Mouse (Mus musculus): ENCODE results near the gene Mgst2. TPM values are rescaled to one million over a fixed set of nuclear protein-coding genes. Genes with fewer than 3 reads are reported as not detected.

Mgst2 gene
- polyA plus RNA-seq, 1 experiment from 2014 or later: not detected

DNA sequence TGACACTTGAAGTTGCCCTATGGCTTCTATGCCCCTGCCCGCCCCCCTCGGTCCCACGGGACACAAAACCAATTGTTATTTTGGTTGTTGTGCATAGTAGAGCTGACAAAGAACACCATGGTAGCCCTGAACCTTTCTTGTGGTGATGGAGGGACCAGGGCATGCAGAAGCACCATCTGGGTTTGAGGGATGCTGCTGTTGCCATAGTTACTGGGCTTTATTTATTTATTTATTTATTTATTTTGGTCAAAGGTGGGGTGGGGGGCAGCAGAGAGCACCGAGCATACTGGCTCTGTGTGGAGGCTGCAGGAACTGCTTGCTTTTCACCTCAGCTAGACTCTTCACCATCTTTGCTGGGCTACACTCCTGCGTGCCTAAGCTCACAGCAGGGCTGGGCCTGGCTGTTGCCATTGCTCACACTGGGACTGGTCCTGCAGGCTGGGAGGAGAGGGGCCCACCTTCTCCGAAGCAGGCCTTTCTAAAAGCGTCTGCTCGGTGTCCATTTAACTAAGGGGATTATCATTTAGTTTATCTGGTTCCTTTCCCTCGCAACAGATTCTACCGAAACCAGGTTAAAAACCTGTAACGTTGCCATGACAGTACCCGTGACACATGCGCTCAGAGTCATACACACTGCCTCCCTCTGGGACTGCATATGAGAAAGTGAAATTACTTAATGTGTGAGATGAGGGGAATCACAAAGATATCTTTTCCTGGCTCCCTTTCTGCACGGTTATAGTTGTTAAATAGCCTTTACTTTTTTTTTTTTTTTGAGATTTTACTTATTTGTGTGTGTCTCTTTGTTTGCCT lies 69.2 kb downstream of the Mgst2 start:
- Histone ChIP-seq H3K9ac (ENCODE audit: low read length) (no peak overlapping the region; the same call in 1 of the 2 replicates), H3K27me3 (ENCODE audit: control insufficient read depth, insufficient read depth, low read length) (no peaks in the 10 kb centered on the region), H3K9me3 (ENCODE audit: control insufficient read depth, low read length) (no peaks in the 10 kb centered on the region), H3K27ac (ENCODE audit: low read depth, low read length) (peak overlapping the region; percentile 32; the same call in 1 of the 2 replicates), H3K36me3 (ENCODE audit: control insufficient read depth, insufficient read depth, low read length) (no peaks in the 10 kb centered on the region), H3K4me3 (ENCODE audit: low read depth, low read length) (no peak overlapping the region), H3K4me2 (no peak overlapping the region), H3K4me1 (ENCODE audit: control insufficient read depth, insufficient read depth, low read length) (peaks cover 16% of the 10 kb centered on the region)
- DNase-seq (ENCODE audit: low spot score, missing footprints) (no peak), ATAC-seq (ENCODE audit: low FRiP score) (peak; percentile 64)
- WGBS: 49% methylated on average over 14 of the region's 14 CpGs

DNA sequence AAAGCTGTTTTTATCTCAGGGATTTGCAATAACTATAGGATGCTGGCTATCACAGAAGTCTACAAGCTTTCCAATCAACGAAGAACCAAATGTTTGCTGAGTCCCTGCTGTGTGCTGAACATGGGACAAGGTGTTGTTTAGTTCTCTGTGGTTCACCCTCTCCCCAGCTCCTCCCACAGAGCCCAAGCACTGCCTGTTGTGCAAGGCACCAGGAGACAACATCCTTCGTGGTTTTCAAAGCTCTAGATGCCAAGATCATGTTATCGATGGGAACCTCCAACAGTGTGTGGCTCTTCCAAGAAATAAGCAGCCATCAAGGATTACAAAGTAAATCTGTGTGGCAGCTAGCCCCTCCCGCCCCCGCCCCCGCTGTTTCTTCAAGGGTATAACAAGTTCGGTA lies 70.5 kb downstream of the Mgst2 start:
- ATAC-seq (ENCODE audit: low FRiP score) (no peak), DNase-seq (ENCODE audit: low spot score, missing footprints) (no peak)
- H3K27ac ChIP-seq (ENCODE audit: low read depth, low read length): no peak overlapping the region
- H3K4me2 ChIP-seq: no peak overlapping the region
- H3K27me3 ChIP-seq (ENCODE audit: control insufficient read depth, insufficient read depth, low read length): no peaks in the 10 kb centered on the region
- H3K36me3 ChIP-seq (ENCODE audit: control insufficient read depth, insufficient read depth, low read length): no peaks in the 10 kb centered on the region
- no peaks in the 10 kb centered on the region for H3K9me3 ChIP-seq (ENCODE audit: control insufficient read depth, low read length)
- peaks cover 16% of the 10 kb centered on the region for H3K4me1 ChIP-seq (ENCODE audit: control insufficient read depth, insufficient read depth, low read length)
- 82% methylated on average over 7 of the region's 7 CpGs for WGBS
- no peak overlapping the region for H3K9ac ChIP-seq (ENCODE audit: low read length)
- H3K4me3 ChIP-seq (ENCODE audit: low read depth, low read length): no peak overlapping the region

DNA sequence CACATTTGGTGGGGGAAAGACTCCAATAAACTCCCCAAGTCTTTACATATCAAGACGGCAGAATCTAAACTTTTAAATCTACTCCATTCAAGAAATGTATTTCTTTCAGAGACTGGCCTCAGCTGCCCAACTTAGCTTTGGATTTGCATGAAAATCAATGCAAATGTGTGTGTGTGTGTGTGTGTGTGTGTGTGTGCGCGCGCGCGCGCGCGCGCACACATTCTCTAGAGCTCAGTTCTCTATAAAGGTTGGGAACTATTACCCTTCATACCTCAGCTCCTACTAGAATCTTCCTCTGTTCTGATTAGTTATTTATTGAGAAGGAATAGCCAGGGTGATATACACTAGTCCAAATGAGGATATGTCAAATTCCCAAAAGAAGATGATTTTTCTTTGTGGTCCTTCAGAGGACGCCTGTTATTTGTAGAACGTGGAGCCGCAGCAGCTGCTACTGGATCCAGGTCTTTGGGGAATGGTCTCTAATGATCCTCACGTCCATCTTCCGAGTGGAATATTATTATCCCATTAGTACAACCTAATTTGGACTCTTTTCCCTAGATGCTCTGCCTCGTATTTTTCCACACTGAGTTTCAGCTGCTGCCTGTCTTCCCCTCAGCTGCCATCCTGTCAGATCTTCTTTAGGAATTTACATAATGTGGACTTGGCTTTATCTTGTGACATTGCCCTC lies 71.9 kb downstream of the Mgst2 start:
- Histone ChIP-seq H3K27ac (ENCODE audit: low read depth, low read length) (peak overlapping the region; percentile 40), H3K4me1 (ENCODE audit: control insufficient read depth, insufficient read depth, low read length) (peaks cover 16% of the 10 kb centered on the region), H3K4me3 (ENCODE audit: low read depth, low read length) (no peak overlapping the region), H3K36me3 (ENCODE audit: control insufficient read depth, insufficient read depth, low read length) (no peaks in the 10 kb centered on the region), H3K9ac (ENCODE audit: low read length) (no peak overlapping the region), H3K27me3 (ENCODE audit: control insufficient read depth, insufficient read depth, low read length) (no peaks in the 10 kb centered on the region), H3K4me2 (no peak overlapping the region), H3K9me3 (ENCODE audit: control insufficient read depth, low read length) (no peaks in the 10 kb centered on the region)
- WGBS: 81% methylated on average over 16 of the region's 16 CpGs
- ATAC-seq (ENCODE audit: low FRiP score): peak; percentile 25; the same call in 1 of the 2 replicates
- DNase-seq (ENCODE audit: low spot score, missing footprints): no peak

Other genes with a start within 250 kb of the Mgst2 start
- gene Naa15, start 245.2 kb upstream of the Mgst2 start, polyA plus RNA-seq (2014; fragmentation: Nextera tagmentation; extraction: Ambion mirVana): 54.5 and 57.0 TPM in 2 replicates
- gene Rab33b, start 176.4 kb upstream of the Mgst2 start, polyA plus RNA-seq (2014; fragmentation: Nextera tagmentation; extraction: Ambion mirVana): 14.5 and 15.0 TPM in 2 replicates
- 3.4 and 3.8 TPM in 2 replicates for gene Setd7, start 99.5 kb upstream of the Mgst2 start, polyA plus RNA-seq (2014; fragmentation: Nextera tagmentation; extraction: Ambion mirVana)

All from midbrain, embryonic 11.5 days (tissue).